Mouse (Mus musculus): ENCODE data around the gene Astl.

Gene Astl

DNA sequence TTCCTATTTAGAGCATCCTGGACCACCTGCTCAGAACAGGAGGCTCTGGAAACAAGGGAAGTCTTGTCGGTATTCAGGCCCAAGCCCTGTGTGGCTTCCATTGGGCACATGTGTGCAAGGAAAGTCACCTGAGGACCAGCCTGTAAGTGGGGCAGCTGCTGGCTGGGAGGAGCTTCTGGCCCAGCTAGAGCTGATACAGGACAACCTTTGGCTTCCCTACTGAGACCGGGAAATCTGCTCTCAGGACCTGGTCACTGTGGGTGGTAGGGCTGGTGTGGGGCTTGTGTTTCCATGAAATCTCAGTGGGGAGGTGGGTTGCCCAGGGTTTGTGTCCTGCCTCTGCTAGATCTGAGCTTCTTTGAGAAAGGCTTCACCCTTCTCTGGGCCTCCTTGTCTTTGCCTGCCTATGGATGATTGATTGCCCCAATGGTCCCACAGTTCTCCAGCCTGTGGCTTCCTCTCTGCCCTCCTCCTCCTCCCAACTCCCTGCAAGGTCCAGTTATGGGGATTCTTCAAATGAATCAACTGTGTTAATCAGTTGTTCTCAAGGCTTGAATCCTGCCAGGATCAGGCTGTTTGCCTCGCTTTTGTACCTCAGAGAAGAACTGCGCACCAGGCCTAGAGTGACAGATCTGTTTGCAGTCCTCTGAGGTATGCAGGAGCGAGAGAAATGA lies 31.4 kb downstream of the Astl start:
- DNase-seq, result peak; percentile 70 to 73

DNA sequence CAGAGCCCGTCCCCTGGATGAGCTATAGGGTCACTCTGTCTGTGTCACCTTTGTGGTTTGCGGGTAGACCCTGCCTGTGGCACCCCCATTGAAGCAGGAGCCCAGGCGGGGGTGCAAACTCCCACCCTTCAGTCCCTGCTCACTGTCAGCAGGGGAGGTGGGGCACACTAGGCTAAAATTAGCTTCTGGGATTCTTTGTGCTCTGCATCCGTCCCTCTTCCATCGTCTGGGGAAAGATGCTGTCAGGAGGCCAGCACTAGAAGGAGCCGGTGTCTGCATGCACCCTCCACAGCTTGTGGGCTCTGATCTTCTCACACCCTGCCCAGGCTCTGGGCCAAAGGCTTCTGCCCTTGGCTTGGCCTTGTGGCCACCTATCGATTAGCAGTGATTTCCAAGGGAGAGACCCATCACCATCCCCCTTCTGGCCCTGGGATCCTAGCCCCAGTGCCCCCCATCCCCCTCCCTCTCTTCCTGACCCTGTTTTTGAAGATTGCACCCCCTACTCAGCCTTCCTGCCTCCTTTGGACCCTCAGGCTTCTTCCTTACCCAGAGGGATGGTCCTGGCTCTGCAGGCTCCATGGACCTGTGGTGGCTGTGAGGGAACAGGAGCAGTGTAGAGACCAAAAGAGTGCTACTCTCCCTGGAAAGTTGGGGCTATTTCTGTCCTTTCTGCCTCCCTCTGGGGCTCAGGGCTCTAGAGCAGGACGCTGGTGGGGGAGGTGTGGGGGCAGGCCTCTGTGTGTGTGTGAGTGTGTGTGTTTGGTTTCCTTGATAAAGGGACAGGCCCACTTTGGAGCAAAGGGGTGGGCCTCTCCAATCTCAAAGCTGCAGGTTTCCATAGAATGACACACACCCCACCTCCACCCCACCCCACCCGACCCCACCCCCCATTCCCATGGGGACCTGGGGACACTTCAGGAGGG lies 32.4 kb downstream of the Astl start:
- no peak for DNase-seq

DNA sequence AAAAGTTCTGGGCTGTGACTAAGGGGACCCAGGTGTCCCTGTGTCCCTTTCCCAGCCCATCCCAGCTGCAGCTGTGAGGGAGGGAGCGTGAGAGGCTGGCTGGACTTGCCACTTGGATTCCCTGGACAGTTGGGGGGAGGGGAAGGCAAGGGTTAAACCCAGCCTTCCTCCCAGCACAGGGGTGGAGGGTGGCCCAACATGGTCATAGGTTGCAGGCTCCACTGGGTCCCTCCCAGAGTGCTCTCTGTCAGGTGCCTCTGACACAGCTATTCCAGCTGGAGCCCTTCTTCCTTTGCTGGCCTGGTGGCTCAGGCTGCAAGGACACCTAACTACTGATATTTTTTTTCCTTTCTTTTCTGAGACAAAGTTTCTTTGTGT lies 33.0 kb downstream of the Astl start:
- DNase-seq, result peak; percentile 85 to 90

DNA sequence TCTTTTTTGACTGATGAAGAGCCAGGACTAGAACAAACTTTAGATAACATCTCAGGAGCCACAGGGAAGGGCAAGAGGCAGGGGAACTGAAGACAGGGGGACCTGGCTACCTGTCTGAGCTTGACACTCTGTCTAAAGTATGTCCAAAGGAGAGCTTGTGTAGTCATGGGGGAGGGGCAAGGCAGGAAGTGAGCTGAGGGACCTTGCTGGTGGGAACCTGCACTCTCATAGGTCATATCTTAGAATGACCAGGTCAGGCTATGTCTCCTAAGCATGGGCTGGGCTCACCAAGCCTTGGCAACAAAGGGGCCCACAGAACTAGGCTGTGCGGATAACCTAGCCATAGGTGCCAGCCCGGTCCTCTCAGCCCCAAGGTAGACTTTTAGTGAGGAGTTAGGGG lies 33.6 kb downstream of the Astl start:
- no peak for DNase-seq

DNA sequence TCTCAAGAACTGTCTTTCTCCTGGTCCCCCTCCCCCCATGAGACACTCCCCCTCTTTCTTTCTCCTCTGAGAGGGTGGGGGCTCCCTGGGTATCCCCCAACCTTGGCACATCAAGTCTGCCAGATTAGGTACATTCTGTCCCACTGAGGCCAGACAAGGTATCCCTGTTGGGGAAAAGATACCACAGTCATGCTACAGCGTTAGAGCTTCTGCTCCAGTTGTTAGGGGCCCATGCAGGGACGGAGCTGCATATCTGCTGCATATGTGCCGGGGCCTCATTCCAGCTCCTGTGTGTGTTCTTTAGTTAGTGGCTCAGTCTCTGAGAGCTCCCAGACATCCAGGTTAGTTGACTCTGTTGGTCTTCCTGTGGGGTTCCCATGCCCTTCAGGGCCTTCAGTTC lies 35.7 kb downstream of the Astl start:
- DNase-seq, result no peak

DNA sequence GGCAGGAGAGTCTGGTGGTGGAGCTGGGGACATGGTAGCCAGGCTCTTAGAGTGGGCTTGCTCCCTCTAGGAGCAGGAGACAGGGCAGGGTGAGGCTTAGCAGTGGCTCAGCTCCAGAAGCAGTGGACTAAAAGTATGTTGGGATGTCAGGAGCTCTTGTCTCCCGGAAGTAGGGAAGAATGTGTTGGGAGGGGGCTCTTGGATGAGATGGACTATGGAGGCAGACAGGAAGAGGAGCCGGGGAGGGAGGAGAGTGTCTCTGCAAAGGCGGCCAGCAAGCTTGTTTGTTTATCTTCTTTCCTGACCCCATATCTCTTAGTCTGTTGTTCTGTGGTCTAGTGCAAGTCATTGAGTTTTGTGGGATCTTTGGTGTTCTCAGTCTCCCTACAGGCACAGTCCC lies 36.6 kb downstream of the Astl start:
- DNase-seq, result no peak

DNA sequence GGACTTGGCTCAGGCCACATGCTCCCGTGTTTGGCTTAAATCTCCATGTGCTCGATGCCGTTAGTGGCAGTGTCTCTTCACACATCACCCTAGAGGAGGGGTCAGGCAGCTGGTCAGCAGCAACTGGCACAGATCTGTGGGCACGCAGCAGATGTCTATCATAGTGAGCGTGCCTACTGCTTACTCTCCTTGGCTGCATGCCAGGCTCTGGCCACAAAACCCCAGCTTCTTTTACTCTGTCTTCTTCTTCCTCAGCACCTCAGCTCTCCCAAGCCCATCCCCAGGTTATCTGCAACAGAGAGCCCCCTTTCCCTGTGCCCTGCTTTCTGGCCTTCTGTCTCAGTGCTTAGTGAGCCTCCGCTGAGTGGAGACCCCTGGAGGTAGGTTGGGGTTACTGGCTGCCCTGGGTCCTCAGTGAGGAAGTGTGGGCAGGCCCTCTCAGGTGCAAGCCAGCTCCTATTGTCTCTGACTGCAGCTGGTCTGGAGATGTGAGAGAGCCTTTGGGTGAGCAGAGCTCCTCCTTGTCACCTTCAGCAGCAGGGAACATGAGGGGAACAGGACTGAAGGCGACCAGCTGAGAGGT lies 37.4 kb downstream of the Astl start:
- DNase-seq, result no peak

DNA sequence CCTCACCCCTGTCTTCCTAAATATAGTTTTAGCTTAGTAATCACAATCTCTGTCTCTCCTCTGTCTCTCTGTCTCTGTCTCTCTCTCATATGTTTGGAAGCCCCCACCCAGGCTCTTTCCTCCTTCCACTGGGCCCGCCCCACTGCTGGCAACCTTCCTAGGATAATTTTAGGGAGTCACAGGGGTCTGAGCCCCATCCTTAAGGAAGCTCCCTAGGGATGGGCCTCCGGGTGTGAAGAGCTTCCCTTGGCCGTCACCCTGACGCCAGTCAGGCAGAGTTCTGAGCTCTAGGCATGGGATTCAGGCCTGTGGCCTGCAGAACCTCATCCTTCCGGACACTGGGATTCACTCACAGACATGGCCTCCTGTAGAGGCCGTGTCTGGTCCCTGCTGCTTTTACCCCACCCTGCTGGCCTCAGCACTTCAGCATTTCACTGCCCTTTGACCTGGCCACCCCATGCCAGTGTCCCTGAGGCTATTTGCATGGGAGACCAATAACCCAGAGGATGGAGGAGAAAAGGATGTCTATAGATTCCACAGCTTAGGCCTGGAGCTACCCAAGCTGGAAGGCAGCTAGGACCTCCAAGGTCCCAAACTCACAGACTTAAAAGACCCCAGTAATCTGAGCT lies 38.1 kb downstream of the Astl start:
- peak in 1 of 2 experiments; percentile 61 for DNase-seq

DNA sequence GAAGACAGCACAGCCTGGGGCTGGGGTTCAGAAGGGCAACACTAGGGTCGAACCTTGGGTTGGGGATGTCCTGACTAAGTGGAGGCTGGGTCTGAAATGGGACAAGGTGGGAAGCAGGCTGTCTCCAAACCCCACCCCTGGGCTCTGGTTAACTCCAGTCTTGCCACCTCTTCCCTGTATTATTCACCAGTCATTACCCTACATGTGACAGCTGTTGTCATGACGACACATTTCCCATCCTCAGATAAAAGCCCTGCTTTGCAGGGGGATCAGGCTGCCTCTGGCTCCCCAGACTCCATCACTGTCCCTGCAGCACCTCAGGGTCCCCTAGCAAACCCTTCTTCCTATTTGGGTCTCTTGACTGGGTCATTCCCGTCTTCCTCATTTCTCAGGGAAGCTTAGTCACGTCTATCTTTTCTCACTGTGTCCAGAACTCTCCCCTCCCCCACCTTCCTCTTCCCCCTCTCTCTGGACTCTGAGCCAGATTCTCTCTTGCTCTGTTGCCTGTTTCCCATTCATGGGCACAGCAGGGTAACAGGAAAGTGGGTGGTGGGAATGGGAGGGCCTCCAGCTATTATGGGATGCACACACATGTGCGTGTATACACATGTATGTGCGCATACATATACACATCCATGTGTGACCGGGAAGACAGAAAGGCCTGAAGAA lies 39.6 kb downstream of the Astl start:
- DNase-seq, result no peak

DNA sequence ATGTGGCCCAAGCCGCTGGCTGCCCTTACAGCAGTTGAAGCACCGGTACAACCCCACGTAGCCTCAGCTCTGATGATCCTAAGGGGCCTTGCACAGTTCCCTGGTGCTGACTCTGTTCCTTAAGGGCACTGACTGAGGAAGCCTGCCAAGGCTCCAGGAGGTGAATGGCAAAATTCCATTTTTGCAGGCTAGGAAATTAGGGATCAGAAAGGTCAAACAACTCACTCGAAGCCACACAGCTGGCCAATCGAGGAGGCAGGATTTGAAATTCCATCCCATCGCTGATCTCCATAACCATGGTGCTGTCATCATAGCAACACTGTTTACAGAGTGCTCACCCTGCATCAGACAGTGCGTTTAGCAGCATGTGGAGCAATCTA lies 40.2 kb downstream of the Astl start:
- peak; percentile 86 to 88 for DNase-seq

DNA sequence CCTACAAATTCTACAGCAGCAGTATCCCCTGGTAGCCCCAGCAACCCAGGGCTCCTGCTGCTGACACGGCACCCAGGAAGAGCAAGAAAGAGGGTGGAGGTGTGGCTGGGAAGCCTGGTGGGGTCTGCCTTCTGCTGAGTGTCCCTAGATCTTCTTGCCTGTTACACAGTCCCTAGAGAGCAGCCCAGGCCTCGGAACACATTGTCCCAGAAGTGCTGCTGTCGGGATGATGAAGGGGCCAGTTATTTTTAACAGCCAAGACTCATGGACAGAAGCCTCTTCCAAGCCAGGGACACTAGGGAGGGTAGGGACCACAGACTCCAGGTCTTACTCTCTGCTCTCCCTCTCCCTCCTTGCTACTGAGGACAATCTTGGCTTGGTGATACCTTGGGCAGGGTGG lies 40.8 kb downstream of the Astl start:
- DNase-seq, result no peak

DNA sequence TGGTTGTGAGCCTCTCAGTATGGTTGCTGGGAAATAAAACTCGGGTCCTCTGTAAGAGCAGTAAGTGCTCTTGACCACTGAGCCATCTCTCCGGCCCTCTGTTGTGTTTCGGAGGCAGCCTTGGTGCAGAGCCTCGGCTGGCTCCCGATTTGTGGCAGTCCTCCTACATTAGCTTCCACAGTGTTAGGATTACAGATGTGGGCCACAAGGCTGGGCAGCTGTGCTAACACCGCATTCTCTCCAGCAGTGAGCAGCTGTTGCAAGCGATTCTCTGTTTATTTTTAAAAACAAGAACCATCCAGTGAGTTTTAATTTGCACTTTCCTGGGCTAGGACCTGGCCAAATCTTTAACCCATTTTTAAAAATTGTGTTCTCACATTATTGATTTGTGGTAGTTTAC lies 45.4 kb downstream of the Astl start:
- DNase-seq, result no peak

DNA sequence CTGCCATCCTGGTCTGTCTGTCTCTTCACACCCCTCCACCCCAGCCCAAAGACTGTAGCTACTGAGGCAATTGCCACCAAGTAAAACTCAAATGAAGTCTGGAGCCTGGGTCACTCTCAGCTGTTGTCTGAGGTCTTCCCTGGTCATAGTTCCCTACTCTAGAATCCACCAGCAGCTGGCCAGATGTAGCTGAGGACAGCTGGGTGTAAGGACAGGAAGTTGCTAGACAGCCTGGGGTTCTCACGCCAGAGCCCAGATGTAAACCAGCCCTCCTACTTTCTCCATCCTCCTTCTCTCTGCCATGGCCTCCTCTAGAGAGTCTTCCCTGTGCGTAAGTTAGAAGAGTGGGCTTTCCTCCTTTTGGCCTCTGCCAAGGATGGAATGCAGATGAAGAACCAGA lies 49.1 kb downstream of the Astl start:
- no peak for DNase-seq

DNA sequence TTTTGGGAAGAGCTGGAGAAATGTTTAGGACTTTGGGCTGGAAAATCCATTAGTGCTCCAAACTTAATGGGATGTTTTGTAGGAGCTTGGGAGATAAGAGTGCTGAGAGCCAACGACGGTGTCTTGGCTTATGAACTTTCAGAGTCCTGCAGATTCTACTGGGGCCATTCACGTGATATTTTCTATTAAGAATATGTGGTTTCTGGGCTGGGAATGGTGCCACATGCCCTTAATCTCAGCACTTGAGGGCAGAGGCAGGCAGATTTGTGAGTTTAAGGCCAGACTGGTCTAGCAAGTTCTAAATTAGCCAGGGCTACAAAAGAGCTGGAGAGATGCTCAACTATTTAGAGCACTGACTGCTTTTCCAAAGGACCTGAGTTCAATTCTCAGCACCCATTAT lies 51.9 kb downstream of the Astl start:
- DNase-seq, result no peak

DNA sequence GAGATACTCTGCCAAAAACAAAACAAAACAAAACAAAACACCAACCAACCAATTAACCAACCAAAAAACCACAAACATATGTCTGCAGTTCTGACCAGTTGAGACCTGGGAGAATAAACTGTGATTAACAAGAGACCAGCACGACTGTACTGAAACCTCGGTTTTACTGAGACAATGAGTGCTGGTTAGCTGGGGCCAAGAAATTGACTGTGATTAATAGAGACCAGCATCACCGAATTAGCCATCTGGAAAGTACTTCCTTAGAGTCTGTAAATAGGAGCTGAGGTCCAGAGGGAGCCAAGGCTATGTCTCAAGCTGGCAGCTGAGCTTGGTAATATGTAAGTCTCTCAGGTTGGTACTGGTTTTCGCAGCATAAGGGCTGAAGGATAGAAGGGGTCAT lies 52.4 kb downstream of the Astl start:
- no peak for DNase-seq

DNA sequence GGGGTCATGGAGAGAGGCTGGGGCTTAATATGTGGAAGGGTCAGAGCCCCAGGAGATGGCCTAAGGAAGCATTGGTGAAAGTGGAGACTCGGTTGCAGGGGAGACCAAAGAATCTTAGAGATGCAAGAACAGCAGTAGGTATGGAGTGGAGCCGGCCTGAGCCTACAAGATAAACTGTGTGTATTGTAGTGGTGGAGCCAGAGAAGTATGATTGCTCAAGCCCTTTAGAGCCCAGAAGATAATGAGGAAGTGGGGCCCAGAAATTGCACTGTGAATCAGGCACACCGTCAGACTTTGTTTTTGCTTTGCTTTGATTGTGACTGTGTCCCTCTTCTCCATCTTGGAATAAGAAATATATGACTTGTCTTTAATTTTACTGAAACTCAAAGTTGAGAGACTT lies 52.9 kb downstream of the Astl start:
- DNase-seq, result no peak

DNA sequence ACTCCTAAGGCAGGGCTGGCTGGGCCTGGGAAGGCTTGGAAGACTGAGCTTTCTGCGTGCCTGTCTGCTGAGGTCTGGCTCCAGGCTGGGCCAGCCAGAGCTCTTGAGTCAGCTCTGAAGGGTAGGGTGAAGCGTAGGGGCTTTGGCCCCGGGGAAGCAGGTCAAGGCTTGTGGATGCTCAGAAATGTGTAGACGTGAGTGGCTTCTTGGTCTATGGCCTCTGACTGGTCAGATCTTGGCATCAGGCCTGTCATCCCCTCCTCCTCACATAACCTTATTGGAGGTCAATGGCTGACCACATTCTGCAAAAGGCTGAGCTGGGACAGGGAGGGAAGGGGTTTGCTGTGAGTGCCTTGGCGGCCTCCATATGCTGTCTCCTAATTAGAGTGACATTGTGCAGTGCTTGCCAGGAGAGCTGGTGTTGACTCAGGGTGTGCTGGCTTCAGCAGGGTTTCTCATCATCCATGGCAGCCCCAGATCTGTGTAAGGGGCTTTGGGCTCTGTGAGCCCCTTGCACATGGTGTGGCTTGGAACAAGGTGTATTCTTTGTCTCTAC lies 56.2 kb downstream of the Astl start:
- DNase-seq, result no peak

DNA sequence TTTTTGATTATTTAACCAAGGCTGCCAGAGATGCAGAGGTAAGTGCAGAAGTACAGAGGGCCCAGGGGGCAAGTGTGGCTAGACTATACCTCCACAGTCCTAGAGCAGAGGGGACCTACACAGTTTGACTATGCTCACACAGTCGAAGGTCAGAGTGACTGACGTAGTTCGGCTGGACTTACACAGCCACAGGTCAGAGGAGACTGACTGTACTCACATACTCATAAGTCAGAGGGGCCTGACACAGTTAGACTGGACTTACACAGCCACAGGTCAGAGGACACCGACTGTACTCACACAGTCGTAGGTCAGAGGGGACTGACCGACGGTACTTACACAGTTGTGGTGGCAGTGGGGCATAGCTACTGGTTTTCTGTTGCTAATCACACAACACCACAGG lies 60.3 kb downstream of the Astl start:
- no peak for DNase-seq
